ENCODE assay signal across 8 mouse cellular contexts in the genomic region with DNA sequence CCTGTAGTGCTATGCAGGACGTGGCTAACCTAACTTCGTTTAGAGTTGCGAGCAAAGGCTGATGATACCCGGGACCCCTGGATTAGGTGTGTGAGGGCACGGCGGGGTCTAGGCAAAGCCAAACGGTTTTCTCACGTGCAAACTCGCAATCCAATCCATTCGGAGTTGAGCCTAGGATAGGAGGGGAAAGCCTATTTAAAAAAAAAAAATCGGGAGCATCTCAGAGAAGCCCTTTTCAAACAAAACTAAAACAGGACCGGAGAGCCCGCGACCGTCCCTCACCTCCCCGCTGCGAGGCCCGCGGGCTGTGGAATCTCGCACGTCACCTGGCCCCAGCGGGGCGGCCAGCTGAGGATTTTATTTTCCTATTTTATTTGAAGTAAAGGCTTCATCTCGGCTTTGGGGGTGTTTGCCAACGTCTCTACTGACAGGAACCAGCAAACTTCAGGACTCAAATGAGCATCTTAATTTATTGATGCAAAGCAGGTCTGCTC. TPM values are rescaled to one million over a fixed set of nuclear protein-coding genes. Genes with fewer than 3 reads are reported as not detected.
A peak's percentile ranks its signal among the peaks of the same experiment; 100 is the strongest.
DNase-seq lines count a peak whose midpoint lies in the region; ATAC-seq lines count a peak whose summit lies in the region.

No protein-coding gene starts in this region.

- 0% methylated on average over 25 of the region's 25 CpGs for WGBS in forebrain, embryonic 10.5 days
- WGBS in liver, embryonic 16.5 days (ENCODE audit: insufficient replicate concordance) = under 1% methylated on average over 25 of the region's 25 CpGs

- no peaks in the 10 kb centered on the region for H3K36me3 ChIP-seq in megakaryocyte, embryonic 14.5 days (replicated peaks; ENCODE audit: low read length)
- no peaks in the 10 kb centered on the region for H3K36me3 ChIP-seq in forebrain, embryonic 10.5 days (replicated peaks)
- H3K36me3 ChIP-seq in liver, embryonic 16.5 days (ENCODE audit: control insufficient read depth, insufficient read depth) = no peaks in the 10 kb centered on the region

- peak overlapping the region; percentile 93 for H3K4me3 ChIP-seq in megakaryocyte, embryonic 14.5 days (replicated peaks)
- peak overlapping the region; percentile 72 for H3K4me3 ChIP-seq in forebrain, embryonic 10.5 days
- H3K4me3 ChIP-seq in liver, embryonic 16.5 days (ENCODE audit: low read depth, low read length) = peak overlapping the region; percentile 68

- no peak for ATAC-seq in megakaryocyte, adult 5-6 weeks (ENCODE audit: poor library complexity, severe bottlenecking)
- ATAC-seq in inflammation-experienced regulatory T-cells, adult 6 months = peak; percentile 49
- ATAC-seq in liver, embryonic 16.5 days (ENCODE audit: low read depth) = no peak
- no peak for ATAC-seq in frontal cortex, adult (ENCODE audit: low TSS enrichment)

- H3K27me3 ChIP-seq in megakaryocyte, embryonic 14.5 days (replicated peaks) = no peaks in the 10 kb centered on the region
- H3K27me3 ChIP-seq in forebrain, embryonic 10.5 days (ENCODE audit: poor library complexity, severe bottlenecking) = no peaks in the 10 kb centered on the region
- H3K27me3 ChIP-seq in liver, embryonic 16.5 days (ENCODE audit: control insufficient read depth, insufficient read depth, low read depth, low read length) = peaks cover 8% of the 10 kb centered on the region

- H3K9me3 ChIP-seq in megakaryocyte, embryonic 14.5 days = no peaks in the 10 kb centered on the region
- no peaks in the 10 kb centered on the region for H3K9me3 ChIP-seq in forebrain, embryonic 10.5 days
- no peaks in the 10 kb centered on the region for H3K9me3 ChIP-seq in liver, embryonic 16.5 days (replicated peaks; ENCODE audit: control insufficient read depth, low read length)

- peaks cover 37% of the 10 kb centered on the region for H3K4me1 ChIP-seq in megakaryocyte, embryonic 14.5 days
- peaks cover 63% of the 10 kb centered on the region for H3K4me1 ChIP-seq in forebrain, embryonic 10.5 days
- peaks cover 27% of the 10 kb centered on the region for H3K4me1 ChIP-seq in liver, embryonic 16.5 days (ENCODE audit: control insufficient read depth, low read depth, low read length)

- peak overlapping the region; percentile 99 for H3K4me2 ChIP-seq in liver, embryonic 16.5 days (ENCODE audit: low read depth, low read length)

- H3K9ac ChIP-seq in liver, embryonic 16.5 days (ENCODE audit: low read depth, low read length) = peak overlapping the region; percentile 70

- peak; percentile 18 for DNase-seq in ZHBTc4 (ENCODE audit: low read depth, low spot score)
- peak; percentile 59 for DNase-seq in forebrain, embryonic 10.5 days (ENCODE audit: extremely low spot score, low spot score)
- peak; percentile 27 for DNase-seq in yolk sac, embryonic 10.5 days (ENCODE audit: low spot score)

- H3K27ac ChIP-seq in forebrain, embryonic 10.5 days = peak overlapping the region; percentile 95
- peak overlapping the region; percentile 64 for H3K27ac ChIP-seq in liver, embryonic 16.5 days (ENCODE audit: low read length)

RNA-seq across cellular contexts. Expression of a gene that starts 0.6 kb away (rescaled TPM):
- 14.4 and 20.1 TPM in 2 replicates for polyA plus RNA-seq in megakaryocyte, embryonic 14.5 days (2012; ENCODE audit: insufficient read depth, low replicate concordance)
- 288 and 305 TPM in 2 replicates for total RNA-seq in megakaryocyte, adult 5-6 weeks (2015)
- total RNA-seq in megakaryocyte, adult 5-6 weeks (2017) = 278 and 291 TPM in 2 replicates
- 30.2 and 30.4 TPM in 2 replicates for polyA plus RNA-seq in forebrain, embryonic 10.5 days (2016; fragmentation: Nextera tagmentation; extraction: Ambion mirVana)
- polyA plus RNA-seq in inflammation-experienced regulatory T-cells, adult 6 months (2017; shearing (Covaris generic)) = 1 to 10 TPM in 1 of 3 experiments, under 1 TPM in 2; 0.66 to 6.7 (median 0.91) TPM
- polyA plus RNA-seq in liver, embryonic 16.5 days (2015; fragmentation: Nextera tagmentation; extraction: Ambion mirVana) = 12.1 and 12.5 TPM in 2 replicates
